Mouse (Mus musculus) liver, postnatal 0 days (tissue): ENCODE results near the gene Ccdc71.

Experiments used
- CTCF ChIP-seq: sonication (generic); IDR thresholded peaks from 2 replicates; pipeline ENCODE4 v1.5.1; 2016; ENCODE audit warnings: antibody characterized with exemption, low read depth
- EP300 ChIP-seq: IDR thresholded peaks from 2 replicates; pipeline ENCODE4 v1.6.1; 2016; ENCODE audit warnings: antibody characterized with exemption, low read depth, mild to moderate bottlenecking

- no peak for TF ChIP-seq CTCF
- TF ChIP-seq EP300: no peak
Observed at GRCm38 (mm10) chr9:108449860-108450259, 10.5 kb upstream of the Ccdc71 start.
